Mouse (Mus musculus): ENCODE results near the gene Dpp7. TPM values are rescaled to one million over a fixed set of nuclear protein-coding genes. Genes with fewer than 3 reads are reported as not detected.

The Dpp7 gene
- polyA plus RNA-seq, 1 experiment, result 25.6 TPM

GRCm38 (mm10) chr2:25318119-25318966 lies 37.8 kb downstream of the Dpp7 start:
- Histone ChIP-seq H3K36me3 (ENCODE audit: control insufficient read depth, insufficient read depth, low read length) (no peaks in the 10 kb centered on the region), H3K27ac (ENCODE audit: control insufficient read depth, insufficient read depth, low read length) (no peak overlapping the region), H3K27me3 (ENCODE audit: control insufficient read depth, insufficient read depth, low read length) (no peaks in the 10 kb centered on the region; the same call in 1 of the 2 replicates), H3K4me1 (replicated peaks; ENCODE audit: control insufficient read depth, insufficient read depth, low read length) (peaks cover 8% of the 10 kb centered on the region), H3K4me3 (ENCODE audit: control insufficient read depth, insufficient read depth, low read length) (no peak overlapping the region)
- DNase-seq, result no peak
- TF ChIP-seq POLR2A (IDR thresholded peaks at IDR 0.05; ENCODE audit: control insufficient read depth, extremely low read depth, insufficient read depth, low read length, poor library complexity) (no peak), CTCF (IDR thresholded peaks at IDR 0.05; ENCODE audit: borderline replicate concordance, control insufficient read depth, extremely low read depth, insufficient read depth, low read length, poor library complexity) (no peak)
- WGBS, result 9% methylated on average over 31 of the region's 31 CpGs

GRCm38 (mm10) chr2:25311491-25311891 lies 44.7 kb downstream of the Dpp7 start:
- peaks cover 9% of the 10 kb centered on the region; the same call in 1 of the 2 replicates for H3K27me3 ChIP-seq (ENCODE audit: control insufficient read depth, insufficient read depth, low read length)
- H3K27ac ChIP-seq (ENCODE audit: control insufficient read depth, insufficient read depth, low read length), result no peak overlapping the region
- no peak for TF ChIP-seq CTCF (IDR thresholded peaks at IDR 0.05; ENCODE audit: borderline replicate concordance, control insufficient read depth, extremely low read depth, insufficient read depth, low read length, poor library complexity)
- TF ChIP-seq POLR2A (IDR thresholded peaks at IDR 0.05; ENCODE audit: control insufficient read depth, extremely low read depth, insufficient read depth, low read length, poor library complexity), result no peak
- DNase-seq, result no peak
- no peak overlapping the region for H3K4me3 ChIP-seq (ENCODE audit: control insufficient read depth, insufficient read depth, low read length)
- H3K36me3 ChIP-seq (ENCODE audit: control insufficient read depth, insufficient read depth, low read length), result no peaks in the 10 kb centered on the region
- 9% methylated on average over 11 of the region's 11 CpGs for WGBS
- no peaks in the 10 kb centered on the region for H3K4me1 ChIP-seq (replicated peaks; ENCODE audit: control insufficient read depth, insufficient read depth, low read length)

- DNase-seq, result no peak
- TF ChIP-seq CTCF (IDR thresholded peaks at IDR 0.05; ENCODE audit: borderline replicate concordance, control insufficient read depth, extremely low read depth, insufficient read depth, low read length, poor library complexity), result no peak
- Histone ChIP-seq H3K27me3 (ENCODE audit: control insufficient read depth, insufficient read depth, low read length) (peaks cover 9% of the 10 kb centered on the region; the same call in 1 of the 2 replicates), H3K4me1 (replicated peaks; ENCODE audit: control insufficient read depth, insufficient read depth, low read length) (no peaks in the 10 kb centered on the region), H3K4me3 (ENCODE audit: control insufficient read depth, insufficient read depth, low read length) (no peak overlapping the region), H3K36me3 (ENCODE audit: control insufficient read depth, insufficient read depth, low read length) (no peaks in the 10 kb centered on the region), H3K27ac (ENCODE audit: control insufficient read depth, insufficient read depth, low read length) (no peak overlapping the region)
- 6% methylated on average over 22 of the region's 22 CpGs for WGBS
Measured at GRCm38 (mm10) chr2:25310969-25311368, 45.2 kb downstream of the Dpp7 start.

GRCm38 (mm10) chr2:25310180-25310579 lies 46.0 kb downstream of the Dpp7 start:
- peaks cover 9% of the 10 kb centered on the region; the same call in 1 of the 2 replicates for H3K27me3 ChIP-seq (ENCODE audit: control insufficient read depth, insufficient read depth, low read length)
- 60% methylated on average over 10 of the region's 10 CpGs for WGBS
- TF ChIP-seq CTCF (IDR thresholded peaks at IDR 0.05; ENCODE audit: borderline replicate concordance, control insufficient read depth, extremely low read depth, insufficient read depth, low read length, poor library complexity) (no peak), POLR2A (IDR thresholded peaks at IDR 0.05; ENCODE audit: control insufficient read depth, extremely low read depth, insufficient read depth, low read length, poor library complexity) (no peak)
- no peak overlapping the region for H3K4me3 ChIP-seq (ENCODE audit: control insufficient read depth, insufficient read depth, low read length)
- DNase-seq, result no peak
- no peak overlapping the region for H3K27ac ChIP-seq (ENCODE audit: control insufficient read depth, insufficient read depth, low read length)
- no peaks in the 10 kb centered on the region for H3K36me3 ChIP-seq (ENCODE audit: control insufficient read depth, insufficient read depth, low read length)
- H3K4me1 ChIP-seq (replicated peaks; ENCODE audit: control insufficient read depth, insufficient read depth, low read length), result peaks cover 2% of the 10 kb centered on the region

GRCm38 (mm10) chr2:25305587-25306359 lies 50.4 kb downstream of the Dpp7 start:
- H3K4me3 ChIP-seq (ENCODE audit: control insufficient read depth, insufficient read depth, low read length), result no peak overlapping the region
- H3K27ac ChIP-seq (ENCODE audit: control insufficient read depth, insufficient read depth, low read length), result no peak overlapping the region
- H3K36me3 ChIP-seq (ENCODE audit: control insufficient read depth, insufficient read depth, low read length), result no peaks in the 10 kb centered on the region
- no peak for DNase-seq
- no peak for TF ChIP-seq CTCF (IDR thresholded peaks at IDR 0.05; ENCODE audit: borderline replicate concordance, control insufficient read depth, extremely low read depth, insufficient read depth, low read length, poor library complexity)
- no peak for TF ChIP-seq POLR2A (IDR thresholded peaks at IDR 0.05; ENCODE audit: control insufficient read depth, extremely low read depth, insufficient read depth, low read length, poor library complexity)
- H3K4me1 ChIP-seq (replicated peaks; ENCODE audit: control insufficient read depth, insufficient read depth, low read length), result peaks cover 5% of the 10 kb centered on the region
- peaks cover 8% of the 10 kb centered on the region; the same call in 1 of the 2 replicates for H3K27me3 ChIP-seq (ENCODE audit: control insufficient read depth, insufficient read depth, low read length)
- WGBS, result 56% methylated on average over 14 of the region's 14 CpGs

GRCm38 (mm10) chr2:25304657-25305541 lies 51.3 kb downstream of the Dpp7 start:
- DNase-seq, result no peak
- no peak overlapping the region for H3K27ac ChIP-seq (ENCODE audit: control insufficient read depth, insufficient read depth, low read length)

More at GRCm38 (mm10) chr2:25304657-25305541, 51.3 kb downstream of the Dpp7 start:
- peaks cover 5% of the 10 kb centered on the region for H3K4me1 ChIP-seq (replicated peaks; ENCODE audit: control insufficient read depth, insufficient read depth, low read length)
- no peaks in the 10 kb centered on the region for H3K36me3 ChIP-seq (ENCODE audit: control insufficient read depth, insufficient read depth, low read length)
- TF ChIP-seq POLR2A (IDR thresholded peaks at IDR 0.05; ENCODE audit: control insufficient read depth, extremely low read depth, insufficient read depth, low read length, poor library complexity), result no peak
- TF ChIP-seq CTCF (IDR thresholded peaks at IDR 0.05; ENCODE audit: borderline replicate concordance, control insufficient read depth, extremely low read depth, insufficient read depth, low read length, poor library complexity), result no peak
- WGBS, result 3% methylated on average over 45 of the region's 45 CpGs
- peak overlapping the region; percentile 22 for H3K4me3 ChIP-seq (ENCODE audit: control insufficient read depth, insufficient read depth, low read length)
- peaks cover 3% of the 10 kb centered on the region; the same call in 1 of the 2 replicates for H3K27me3 ChIP-seq (ENCODE audit: control insufficient read depth, insufficient read depth, low read length)

All from thymus, adult 2 months (tissue).